Mouse (Mus musculus) limb, embryonic 14.5 days (tissue): ENCODE results near the gene Gpc5. TPM values are rescaled to one million over a fixed set of nuclear protein-coding genes. Genes with fewer than 3 reads are reported as not detected.

Experiments used
- ATAC-seq: fragments of 200-750 bp; cut with Nextera tagmentation; 2 replicates; pipeline ENCODE4 v1.8.0; 2017; ENCODE audit warnings: low read depth, moderate number of reproducible peaks, moderate TSS enrichment; ENCODE audit not compliant: low FRiP score
- DNase-seq: peaks from one replicate; pipeline ENCODE4 v3.0.0-alpha.2; 2015; ENCODE audit warnings: low spot score
- H3K27ac ChIP-seq: fragments of 300-500 bp; sonication (generic); replicated peaks from 2 replicates; pipeline ENCODE4 v1.5.1; 2014; ENCODE audit warnings: low read depth, mild to moderate bottlenecking, low read length, moderate library complexity, mixed read lengths
- H3K27me3 ChIP-seq: fragments of 300-500 bp; sonication (generic); 2 replicates; pipeline ENCODE4 v1.6.1; 2014; ENCODE audit warnings: low read length, mixed read lengths; ENCODE audit not compliant: control insufficient read depth, insufficient read depth
- H3K36me3 ChIP-seq: fragments of 300-500 bp; sonication (generic); 2 replicates; pipeline ENCODE4 v1.6.1; 2014; ENCODE audit warnings: mild to moderate bottlenecking, low read length, moderate library complexity, mixed read lengths; ENCODE audit not compliant: control insufficient read depth, insufficient read depth
- H3K4me1 ChIP-seq: fragments of 300-500 bp; sonication (generic); 2 replicates; pipeline ENCODE4 v1.6.1; 2014; ENCODE audit warnings: antibody characterized with exemption, low read length, mixed read lengths; ENCODE audit not compliant: control insufficient read depth, insufficient read depth
- H3K4me2 ChIP-seq: fragments of 300-500 bp; sonication (generic); replicated peaks from 2 replicates; pipeline ENCODE4 v1.6.1; 2014; ENCODE audit warnings: low read depth, mild to moderate bottlenecking, low read length, moderate library complexity; ENCODE audit not compliant: severe bottlenecking
- H3K4me3 ChIP-seq: fragments of 300-500 bp; sonication (generic); replicated peaks from 2 replicates; pipeline ENCODE4 v1.5.1; 2014; ENCODE audit warnings: low read length
- H3K9ac ChIP-seq: fragments of 300-500 bp; sonication (generic); 2 replicates; pipeline ENCODE4 v1.6.1; 2014; ENCODE audit warnings: mild to moderate bottlenecking, low read depth, low read length, moderate library complexity; ENCODE audit not compliant: severe bottlenecking
- H3K9me3 ChIP-seq: fragments of 300-500 bp; sonication (generic); 2 replicates; pipeline ENCODE4 v1.6.1; 2016; ENCODE audit warnings: low read length; ENCODE audit not compliant: control insufficient read depth
- POLR2A ChIP-seq: fragments of 200-500 bp; IDR thresholded peaks from 2 replicates; pipeline ENCODE4 v1.8.0; 2012; ENCODE audit warnings: inconsistent platforms, mild to moderate bottlenecking, moderate library complexity, borderline replicate concordance; ENCODE audit not compliant: insufficient read depth, insufficient read length; ENCODE audit errors: extremely low read depth
- WGBS: fragments of 180-500 bp; shearing (Covaris S2); extraction: QIAGEN DNeasy Blood & Tissue Kit; methylation state at CpG from one replicate; pipeline ENCODE4 v1.1.7; 2014; 5-methylcytosine and 5-hydroxymethylcytosine counted together
- polyA plus RNA-seq, 2 experiments: library from polyadenylated mRNA; depleted of rRNA in 1 of 2; stranded (reverse) in 1 of 2; unstranded in 1 of 2; fragments of >200 nt; fragmentation: Nextera tagmentation in 1 of 2; extraction: Ambion mirVana in 1 of 2; gene quantifications; 2 replicates each; pipeline versions ENCODE4 v1.2.1 to v1.2.3; 2012 to 2014

The Gpc5 gene
- polyA plus RNA-seq, 2 experiments: 0.78 to 1.4 TPM

DNA sequence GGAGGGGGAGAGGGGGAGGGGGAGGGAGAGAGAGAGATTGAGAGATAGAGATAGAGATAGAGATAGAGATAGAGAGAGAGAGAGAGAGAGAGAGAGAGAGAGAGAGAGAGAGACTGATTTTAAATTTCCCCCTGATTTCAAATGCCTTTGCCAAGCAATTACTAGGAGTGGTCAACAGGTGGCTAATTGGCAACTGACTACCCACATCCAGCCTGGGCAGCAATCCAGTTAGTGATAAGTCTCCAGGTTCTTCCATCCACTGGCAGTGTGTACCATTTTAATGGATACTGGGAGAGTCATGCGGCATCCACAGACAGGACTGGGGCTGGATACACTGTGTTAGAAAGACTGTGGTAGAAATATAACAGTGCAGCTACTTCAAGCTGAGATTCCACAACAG is 1166.1 kb downstream of the Gpc5 start:
- Histone ChIP-seq H3K36me3 (no peaks in the 10 kb centered on the region), H3K4me3 (no peak overlapping the region), H3K4me1 (no peaks in the 10 kb centered on the region), H3K4me2 (no peak overlapping the region), H3K27me3 (no peaks in the 10 kb centered on the region), H3K9me3 (no peaks in the 10 kb centered on the region), H3K9ac (no peak overlapping the region), H3K27ac (no peak overlapping the region)
- no peak for ATAC-seq
- 96% methylated on average over 1 of the region's 1 CpGs for WGBS
- no peak for TF ChIP-seq POLR2A
- no peak for DNase-seq

DNA sequence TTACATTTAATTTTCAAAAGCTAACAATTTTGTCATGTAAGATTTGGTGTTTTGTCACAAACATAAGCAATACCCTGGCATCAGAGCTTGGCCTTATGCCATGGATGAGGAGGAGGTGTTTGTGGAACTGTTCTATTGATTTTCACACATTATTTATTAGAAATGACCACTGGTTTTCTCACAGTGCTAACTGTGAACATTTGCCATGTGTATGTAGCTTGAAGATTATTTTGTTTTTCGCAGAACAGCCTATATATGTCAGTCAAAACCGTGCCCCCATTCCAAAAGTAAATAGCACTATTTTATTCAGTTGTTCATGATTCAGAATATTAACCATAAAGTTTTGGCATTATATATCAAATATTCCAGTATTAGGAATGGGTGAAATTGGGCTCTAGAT is 1216.5 kb downstream of the Gpc5 start:
- H3K9ac ChIP-seq: no peak overlapping the region
- H3K27me3 ChIP-seq: no peaks in the 10 kb centered on the region
- ATAC-seq (no peak), DNase-seq (no peak)
- 90% methylated on average over 2 of the region's 2 CpGs for WGBS
- no peak for TF ChIP-seq POLR2A
- H3K36me3 ChIP-seq: no peaks in the 10 kb centered on the region
- H3K4me1 ChIP-seq: no peaks in the 10 kb centered on the region
- no peak overlapping the region for H3K4me3 ChIP-seq
- no peak overlapping the region for H3K27ac ChIP-seq
- H3K9me3 ChIP-seq: no peaks in the 10 kb centered on the region
- no peak overlapping the region for H3K4me2 ChIP-seq

DNA sequence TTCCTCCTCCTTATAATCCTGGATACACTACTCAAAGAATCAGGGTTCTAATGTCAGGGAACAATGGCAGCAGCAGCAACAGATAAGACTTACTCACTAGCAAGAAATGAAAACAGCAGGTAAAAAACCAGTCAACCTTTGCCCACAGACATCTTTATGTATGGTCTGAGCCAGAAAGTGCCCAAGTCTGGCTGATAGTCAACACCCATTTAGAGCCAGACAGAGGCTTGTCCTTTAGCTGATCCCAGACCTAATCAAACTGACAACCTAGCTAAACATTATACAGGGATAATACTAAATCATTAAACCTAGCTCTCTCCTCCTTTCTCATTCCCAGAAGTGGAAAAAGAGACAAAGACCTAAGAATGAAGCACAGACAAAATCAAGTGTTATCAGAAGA is 1225.5 kb downstream of the Gpc5 start:
- DNase-seq (no peak), ATAC-seq (no peak)
- Histone ChIP-seq H3K36me3 (no peaks in the 10 kb centered on the region), H3K4me1 (no peaks in the 10 kb centered on the region), H3K27me3 (no peaks in the 10 kb centered on the region), H3K9ac (no peak overlapping the region), H3K4me2 (no peak overlapping the region), H3K4me3 (no peak overlapping the region), H3K9me3 (no peaks in the 10 kb centered on the region), H3K27ac (no peak overlapping the region)
- TF ChIP-seq POLR2A: no peak

DNA sequence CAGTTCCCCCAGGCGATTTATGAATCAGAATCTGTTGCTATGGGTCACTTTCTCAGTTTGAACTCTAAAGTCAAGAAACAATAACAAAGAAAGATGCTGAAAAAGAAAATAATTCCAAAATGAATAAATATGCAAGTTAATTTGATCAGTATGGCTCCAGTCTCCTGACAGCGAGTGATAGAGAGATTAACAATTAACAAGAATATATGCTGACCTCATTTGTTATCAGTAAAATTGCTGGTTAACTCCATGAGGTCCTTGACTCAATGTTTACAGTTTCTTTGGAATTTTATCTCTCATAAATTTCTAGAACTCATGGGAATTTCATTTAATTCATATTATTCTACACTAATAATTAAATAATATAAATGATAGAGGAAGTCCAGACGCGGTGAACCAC is 1244.2 kb downstream of the Gpc5 start:
- no peak for TF ChIP-seq POLR2A
- no peak overlapping the region for H3K4me3 ChIP-seq
- H3K27ac ChIP-seq: no peak overlapping the region
- WGBS: 90% methylated on average over 4 of the region's 4 CpGs
- H3K9ac ChIP-seq: no peak overlapping the region
- DNase-seq (no peak), ATAC-seq (no peak)
- H3K9me3 ChIP-seq: no peaks in the 10 kb centered on the region
- no peaks in the 10 kb centered on the region for H3K4me1 ChIP-seq
- no peaks in the 10 kb centered on the region for H3K27me3 ChIP-seq
- no peak overlapping the region for H3K4me2 ChIP-seq
- no peaks in the 10 kb centered on the region for H3K36me3 ChIP-seq

DNA sequence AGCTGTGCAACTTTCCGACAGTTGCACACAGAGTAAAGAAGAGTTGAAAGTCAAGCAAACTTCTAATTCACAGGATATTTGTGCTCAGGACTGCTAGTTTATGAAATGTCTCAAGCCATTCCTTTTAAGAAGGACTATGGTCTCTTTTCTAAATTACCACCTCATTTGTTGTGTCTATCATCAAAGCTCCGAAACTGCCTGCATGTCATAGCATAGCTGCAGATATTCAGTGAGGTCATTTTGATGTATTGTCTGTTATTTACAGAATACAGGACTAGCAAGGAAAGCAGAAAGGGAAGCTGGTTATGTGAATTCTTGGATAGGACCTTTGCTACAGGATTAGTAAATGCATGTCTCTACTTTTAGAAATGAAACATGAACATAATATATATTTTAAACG is 1246.4 kb downstream of the Gpc5 start:
- Histone ChIP-seq H3K27me3 (no peaks in the 10 kb centered on the region), H3K9me3 (no peaks in the 10 kb centered on the region), H3K4me1 (no peaks in the 10 kb centered on the region), H3K9ac (no peak overlapping the region), H3K4me3 (no peak overlapping the region), H3K27ac (no peak overlapping the region), H3K4me2 (no peak overlapping the region), H3K36me3 (no peaks in the 10 kb centered on the region)
- DNase-seq (no peak), ATAC-seq (no peak)
- WGBS: 67% methylated on average over 3 of the region's 3 CpGs
- no peak for TF ChIP-seq POLR2A

DNA sequence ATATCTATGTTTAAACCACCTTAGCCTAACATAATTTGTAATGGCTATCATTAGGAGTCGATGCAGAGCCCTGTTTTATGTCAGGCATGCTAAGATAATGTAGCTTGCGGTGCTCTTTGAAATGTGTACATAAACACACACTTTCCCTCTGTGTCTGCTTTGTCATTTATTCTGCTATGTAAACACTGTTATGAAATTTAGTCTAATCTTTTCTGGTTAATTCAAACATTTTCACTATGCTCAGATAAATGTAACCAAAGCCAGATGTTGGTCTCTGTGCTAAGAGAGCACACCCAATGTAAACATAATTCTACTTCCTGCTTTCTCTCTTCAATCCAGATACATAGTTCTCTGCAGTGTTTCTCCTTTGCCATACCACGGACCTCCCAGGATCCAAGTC is 1256.5 kb downstream of the Gpc5 start:
- no peak overlapping the region for H3K27ac ChIP-seq
- H3K27me3 ChIP-seq: no peaks in the 10 kb centered on the region
- H3K4me3 ChIP-seq: no peak overlapping the region
- no peak for TF ChIP-seq POLR2A
- DNase-seq: no peak
- H3K9ac ChIP-seq: no peak overlapping the region
- no peak for ATAC-seq
- no peaks in the 10 kb centered on the region for H3K4me1 ChIP-seq
- H3K9me3 ChIP-seq: no peaks in the 10 kb centered on the region
- 64% methylated on average over 3 of the region's 3 CpGs for WGBS
- H3K36me3 ChIP-seq: no peaks in the 10 kb centered on the region
- no peak overlapping the region for H3K4me2 ChIP-seq
